Mouse (Mus musculus) frontal cortex, postnatal 14 days (tissue): ENCODE measurements at regions not wholly inside any gene's neighbourhood (a gene's known extent, or its start where the extent isn't known, plus 50 kb on each side); places are given as distances from the start of the nearest gene placed in this dataset.
A peak's percentile ranks its signal among the peaks of the same experiment; 100 is the strongest.

Source experiments
- DNase-seq, 2 experiments: peaks; one replicate each; pipeline ENCODE4 v3.0.0; 2022; ENCODE audit warnings: low spot score in 2 of 2

DNA sequence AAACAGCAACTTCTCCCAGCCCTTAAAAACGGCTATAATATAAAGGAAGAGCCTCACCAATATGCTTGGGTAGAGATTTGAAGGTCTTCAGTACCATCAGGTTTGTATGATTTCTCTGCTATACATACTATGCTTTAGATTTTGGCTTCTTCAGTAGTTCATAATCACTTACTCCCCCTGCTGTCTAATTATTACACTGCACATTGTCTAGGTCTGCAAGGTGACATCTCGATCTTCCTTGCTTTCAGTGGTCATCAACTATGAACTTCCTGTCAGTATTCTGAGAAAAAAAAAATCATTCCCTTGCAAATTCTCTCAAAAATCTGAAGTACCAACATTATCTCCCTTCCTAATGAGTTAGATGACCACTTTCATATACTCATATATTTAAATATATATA, 225.4 kb upstream of the Galnt5 start:
- DNase-seq = no peak

- no peak for DNase-seq
These were observed 221.5 kb upstream of the Galnt5 start for GRCm38 (mm10) chr2:57776154-57776553.

DNA sequence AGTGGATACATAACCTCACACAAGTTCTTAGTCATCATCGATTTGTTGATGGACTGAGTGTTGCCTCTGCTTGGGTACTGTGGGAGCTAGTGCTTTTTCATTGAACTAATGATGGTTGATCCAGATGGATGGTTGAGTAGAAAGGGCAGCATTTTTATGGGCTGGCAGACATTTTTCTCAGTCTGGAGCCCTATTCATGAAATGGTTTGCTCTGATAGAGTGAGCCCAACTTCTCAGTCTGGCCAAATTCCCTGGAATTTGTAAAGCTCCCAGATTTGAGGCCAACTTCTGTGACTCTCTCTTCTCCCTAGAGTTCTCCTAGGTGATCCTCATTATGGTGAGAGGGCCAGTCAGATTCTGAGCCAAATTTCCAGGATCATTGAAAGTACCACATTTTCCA, 216.8 kb upstream of the Galnt5 start:
- DNase-seq = no peak

- no peak for DNase-seq
These were observed 204.0 kb upstream of the Galnt5 start for GRCm38 (mm10) chr2:57793519-57794296.

- no peak for DNase-seq
These were observed 198.4 kb upstream of the Galnt5 start for GRCm38 (mm10) chr2:57799279-57799678.

- DNase-seq = no peak
These were observed 189.8 kb upstream of the Galnt5 start for GRCm38 (mm10) chr2:57807911-57808310.

DNA sequence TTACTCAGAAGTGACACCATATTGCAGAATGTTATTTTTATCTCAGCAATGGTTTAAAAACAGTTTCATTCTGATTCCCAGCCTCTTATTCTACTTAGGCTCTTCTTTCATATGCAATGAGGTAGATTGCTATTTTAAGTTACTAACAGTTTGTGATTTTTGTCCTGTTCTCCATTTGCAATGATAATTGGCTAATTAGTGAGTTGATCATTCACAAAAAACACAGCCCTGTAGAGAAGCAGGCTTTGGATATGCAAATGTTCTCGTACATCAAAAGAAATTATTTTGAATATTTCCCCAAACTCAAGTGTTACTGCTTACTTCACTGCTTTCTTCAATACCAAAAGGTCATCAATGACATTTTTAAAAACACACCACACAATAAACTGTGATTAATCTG, 184.7 kb upstream of the Galnt5 start:
- no peak for DNase-seq

- DNase-seq = no peak
These were observed 177.3 kb upstream of the Galnt5 start for GRCm38 (mm10) chr2:57820343-57820742.

DNA sequence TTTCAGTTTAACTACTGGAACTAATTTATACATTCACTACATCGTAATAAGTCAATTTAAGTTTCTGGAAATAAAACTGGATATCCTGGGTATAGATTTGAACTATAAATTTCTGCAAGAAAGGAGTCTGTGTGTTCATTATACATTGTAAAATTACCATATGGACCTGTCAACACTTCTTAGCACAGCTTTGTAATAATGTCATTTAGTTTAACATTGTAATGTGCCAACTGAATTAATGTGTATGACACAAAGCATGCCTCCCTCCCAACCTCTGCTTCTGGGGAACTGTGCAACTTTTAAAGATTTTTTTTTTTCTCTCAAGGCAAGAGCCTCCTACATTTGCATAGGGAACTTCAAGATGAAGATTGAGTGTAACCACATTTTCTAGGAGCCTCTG, 176.8 kb upstream of the Galnt5 start:
- DNase-seq = no peak

DNA sequence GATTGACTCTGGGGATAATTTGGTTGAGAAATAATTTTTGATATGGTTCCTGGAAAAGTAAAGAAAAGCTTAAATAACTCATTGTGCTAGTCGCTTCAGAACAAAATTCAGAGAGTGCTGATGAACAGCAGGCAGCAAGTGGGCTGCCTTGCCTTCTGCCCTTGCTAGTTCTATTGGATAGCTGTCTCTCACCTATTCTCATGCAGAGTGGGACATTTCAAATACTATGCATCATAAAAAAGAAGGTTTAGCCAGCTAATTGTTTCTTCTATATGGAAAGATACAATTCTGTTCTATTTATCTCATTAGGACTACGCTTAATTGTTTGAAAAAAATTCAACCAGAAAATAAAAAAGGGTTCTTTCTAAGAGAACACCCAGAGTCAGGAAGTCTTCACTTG, 169.4 kb upstream of the Galnt5 start:
- no peak for DNase-seq

DNA sequence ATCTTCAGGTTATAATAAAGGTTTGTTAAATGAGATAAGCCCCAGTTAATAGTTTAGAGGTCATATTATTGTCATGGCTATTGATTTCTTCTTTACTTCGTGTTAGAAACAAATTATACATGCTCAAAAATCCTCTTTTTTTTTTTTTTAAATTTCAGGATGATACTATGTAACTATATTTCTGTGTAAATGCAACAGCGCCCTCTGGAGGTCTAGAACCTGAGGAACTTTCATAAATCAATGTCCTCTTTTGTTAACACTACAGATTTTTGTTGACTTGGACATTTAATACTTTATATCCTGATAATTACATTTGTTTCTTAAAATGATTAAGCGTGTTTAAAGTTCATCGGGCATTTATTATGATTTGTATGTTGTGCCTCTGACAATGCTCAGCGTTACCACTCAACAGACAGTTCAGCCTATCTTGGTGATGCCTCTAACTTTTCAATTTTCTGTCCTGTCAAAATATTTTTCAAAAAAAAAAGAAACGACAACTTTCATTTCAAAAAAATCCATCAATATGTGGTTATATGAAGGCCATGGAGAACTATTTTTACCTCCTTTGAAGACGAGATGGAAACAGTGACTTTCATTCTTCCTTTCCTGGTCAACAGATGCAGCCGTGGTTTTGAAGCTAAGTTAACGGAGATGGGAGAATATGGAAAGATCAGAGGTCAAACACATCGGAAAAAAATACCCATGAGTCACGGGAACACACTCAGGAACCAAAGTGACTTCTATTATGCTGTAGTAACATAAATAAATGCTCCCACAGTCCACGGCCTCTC, 164.9 kb upstream of the Galnt5 start:
- peak in 1 of 2 experiments; percentile 54 for DNase-seq

DNA sequence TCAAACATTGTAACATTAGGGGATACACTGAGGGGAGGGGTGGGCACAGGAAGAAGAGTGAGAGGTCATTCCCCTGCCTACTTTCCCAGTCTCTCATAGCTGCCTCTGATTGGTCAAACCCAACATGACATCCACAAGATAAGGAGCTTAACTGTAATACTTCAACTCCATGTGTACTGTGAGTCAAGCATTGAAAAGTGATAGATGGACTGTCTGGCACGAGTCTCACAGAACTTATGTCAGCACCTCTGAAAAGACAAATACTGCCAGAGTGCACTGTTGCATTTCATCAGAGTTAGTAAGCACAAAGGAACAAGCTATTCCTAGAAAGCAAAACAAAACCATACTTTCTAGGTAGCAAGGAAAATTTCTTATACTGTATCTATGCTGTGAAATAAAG, 152.5 kb upstream of the Galnt5 start:
- DNase-seq = no peak

DNA sequence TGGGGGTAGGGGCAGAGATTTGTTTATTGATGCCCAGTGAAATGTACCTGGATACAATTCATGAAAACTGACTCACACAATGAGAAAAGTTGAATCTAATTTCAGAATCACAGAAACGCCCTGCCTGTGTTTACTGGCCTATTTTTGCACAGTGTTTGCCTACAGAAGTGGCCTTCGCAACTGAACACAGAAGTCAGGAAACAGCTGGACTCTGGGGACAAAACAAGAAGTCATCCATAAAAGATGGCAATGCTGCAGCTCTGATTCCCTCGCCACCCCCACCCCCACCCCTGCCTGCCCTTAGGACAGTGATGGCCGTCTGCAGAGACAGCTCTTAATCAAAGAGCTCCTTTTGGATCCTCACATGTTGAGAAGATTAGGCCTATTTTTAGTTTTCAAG, 150.0 kb upstream of the Galnt5 start:
- no peak for DNase-seq

DNA sequence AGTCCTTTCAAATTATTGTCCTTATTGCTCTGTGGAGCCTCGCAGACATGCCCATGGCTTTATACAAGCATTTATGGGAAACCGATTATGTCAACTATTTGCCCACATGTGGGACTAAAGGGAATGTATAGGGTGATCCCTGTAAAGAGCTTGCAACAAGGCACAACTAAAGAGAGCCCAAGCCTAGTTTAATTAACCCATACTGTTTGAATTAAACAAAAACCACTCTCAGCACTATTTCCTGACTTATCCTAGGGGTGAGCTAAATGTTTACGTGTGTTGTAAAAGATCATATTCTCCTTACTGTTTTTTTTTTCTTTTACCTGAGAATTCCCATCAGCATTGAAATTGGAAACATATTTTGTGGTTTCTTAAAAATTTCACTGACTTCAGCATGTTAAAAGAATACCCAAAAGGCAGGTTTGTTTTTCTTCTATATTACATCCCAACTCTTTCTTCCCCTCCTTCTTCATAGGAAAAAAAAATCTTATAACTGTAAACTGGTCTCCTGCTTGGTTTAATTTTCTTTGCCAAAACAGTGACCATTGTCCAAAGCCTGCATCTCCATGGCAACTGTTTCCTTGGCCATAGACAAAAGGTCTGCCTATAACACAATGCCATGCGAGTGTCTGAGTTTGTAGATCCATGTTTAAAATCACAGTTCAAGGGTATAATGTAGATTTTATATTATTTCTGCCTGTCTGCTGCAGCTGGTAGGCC, 148.2 kb upstream of the Galnt5 start:
- no peak for DNase-seq

GRCm38 (mm10) chr2:57850058-57850400, 147.7 kb upstream of the Galnt5 start:
- DNase-seq = no peak

DNA sequence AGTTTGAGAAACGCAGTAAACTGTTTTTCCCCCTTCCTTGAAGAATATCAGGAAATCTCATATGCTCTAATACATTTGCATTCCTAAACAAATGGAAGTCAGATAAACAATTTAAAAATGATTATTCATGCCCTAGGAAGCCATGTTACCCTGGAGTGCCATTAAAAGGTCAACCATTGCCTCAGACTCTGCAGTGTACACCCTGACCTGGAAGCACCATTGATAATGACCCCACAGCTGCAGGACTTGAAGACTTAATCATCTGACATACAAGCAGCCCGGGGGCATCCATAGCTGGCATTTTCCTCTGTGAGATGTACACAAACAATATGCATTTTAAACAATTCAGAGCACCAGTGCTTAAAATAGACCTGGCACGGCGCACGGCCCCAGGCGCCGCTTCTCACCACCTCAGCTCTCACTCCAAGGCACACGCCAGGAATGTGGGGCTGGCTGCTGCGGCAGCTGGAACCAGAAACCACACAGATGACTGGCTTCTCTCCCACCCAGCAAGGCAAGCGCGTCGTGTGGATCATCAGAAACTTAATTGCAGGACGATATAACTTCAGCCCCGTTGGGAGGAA, 141.1 kb upstream of the Galnt5 start:
- no peak for DNase-seq

- DNase-seq = no peak
These were observed 132.4 kb upstream of the Galnt5 start for GRCm38 (mm10) chr2:57865289-57865688.

GRCm38 (mm10) chr2:57868046-57868445, 129.6 kb upstream of the Galnt5 start:
- DNase-seq = no peak

DNA sequence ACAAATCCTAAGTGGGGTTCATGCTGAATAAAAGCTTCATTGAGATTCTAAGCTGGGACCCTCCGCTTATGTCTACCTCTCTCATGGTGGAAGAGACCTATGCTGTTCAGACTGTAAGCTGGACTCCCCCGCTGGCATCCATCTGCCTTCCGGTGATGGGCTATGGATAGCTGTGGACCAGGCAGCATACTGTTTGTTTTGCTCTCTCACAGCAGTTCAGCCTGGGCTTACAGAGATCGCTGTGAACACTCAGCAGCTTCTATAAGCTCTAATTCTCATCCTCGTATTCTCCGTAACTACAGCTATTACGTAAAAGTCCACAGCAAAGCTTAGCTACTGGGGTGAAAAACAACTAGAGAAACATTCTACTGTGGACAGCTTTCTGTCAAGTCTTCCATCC, 97.5 kb upstream of the Galnt5 start:
- no peak for DNase-seq

DNA sequence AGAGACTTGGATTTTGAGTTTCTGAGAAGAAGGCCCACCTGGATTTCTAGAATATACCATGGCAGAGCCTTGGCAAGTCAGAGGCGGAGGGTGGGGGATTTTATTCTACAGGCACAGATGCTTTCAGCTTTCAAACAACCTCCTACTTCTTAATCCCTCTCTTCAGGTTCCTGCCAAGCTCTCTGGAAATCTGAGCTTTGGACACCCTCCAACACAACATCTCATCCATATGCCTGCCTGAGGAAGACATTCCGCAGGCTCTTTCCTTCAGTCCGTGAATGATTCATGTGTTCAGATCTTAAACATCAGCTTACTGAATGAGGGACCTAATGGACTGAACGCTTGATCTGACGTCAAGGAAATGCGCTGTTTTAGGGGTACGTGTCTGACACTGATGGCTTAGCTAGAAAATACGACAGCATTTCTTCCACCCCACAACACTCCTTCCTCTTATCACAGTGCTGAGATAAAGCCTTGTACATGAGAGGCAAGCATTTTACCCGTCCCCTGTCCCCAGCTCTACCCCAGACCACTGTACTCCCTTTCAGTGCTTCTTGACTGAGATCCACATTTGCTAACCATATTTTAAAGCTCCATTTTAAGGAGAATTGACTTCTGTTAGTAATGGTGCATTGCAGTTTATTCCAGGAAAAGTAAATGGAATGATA, 97.0 kb upstream of the Galnt5 start:
- DNase-seq = peak; percentile 19 to 29

GRCm38 (mm10) chr2:57905184-57905583, 92.5 kb upstream of the Galnt5 start:
- DNase-seq = no peak

GRCm38 (mm10) chr2:57906939-57907338, 90.7 kb upstream of the Galnt5 start:
- DNase-seq = peak; percentile 12 to 13
